Mouse (Mus musculus): ENCODE measurements around the gene Olfr506. TPM values are rescaled to one million over a fixed set of nuclear protein-coding genes. Genes with fewer than 3 reads are reported as not detected.
"Not testable (repeated sequence)": the region's sequence is repeated elsewhere in the genome, so short reads cannot be mapped to it uniquely, and the experiment has no call there.

Olfr506 gene
- not detected in 2 replicates for polyA plus RNA-seq (2015; fragmentation: Nextera tagmentation; extraction: Ambion mirVana)

- H3K9ac ChIP-seq (ENCODE audit: low read depth, low read length), result no peak within 1 kb of the TSS
- H3K36me3 ChIP-seq (ENCODE audit: control insufficient read depth, insufficient read depth, low read length), result no peaks in the 10 kb centered on the region
- H3K4me3 ChIP-seq (ENCODE audit: low read length), result no peak within 1 kb of the TSS
- H3K4me2 ChIP-seq (ENCODE audit: low read depth, low read length), result no peak within 1 kb of the TSS
- no peak for ATAC-seq
- H3K9me3 ChIP-seq (ENCODE audit: control insufficient read depth, low read length), result no peaks in the 10 kb centered on the region
- H3K27ac ChIP-seq (ENCODE audit: low read length), result no peak within 1 kb of the TSS
- H3K27me3 ChIP-seq (replicated peaks; ENCODE audit: control insufficient read depth, insufficient read depth, low read length), result no peaks in the 10 kb centered on the region
- H3K4me1 ChIP-seq (ENCODE audit: control insufficient read depth, insufficient read depth, low read length), result no peaks in the 10 kb centered on the region
These were observed at the start of gene Olfr506 for GRCm38 (mm10) chr7:108610487-108610886. TSS of gene Olfr506 (plus strand) at chr7:108610787.

GRCm38 (mm10) chr7:108565693-108566092, 44.9 kb upstream of the Olfr506 start, which contains the start of gene Olfr504:
TSS of gene Olfr504 (minus strand) at chr7:108565793.
- Histone ChIP-seq H3K9me3 (ENCODE audit: control insufficient read depth, low read length) (no peaks in the 10 kb centered on the region), H3K36me3 (ENCODE audit: control insufficient read depth, insufficient read depth, low read length) (no peaks in the 10 kb centered on the region), H3K4me2 (ENCODE audit: low read depth, low read length) (no peak within 1 kb of the TSS), H3K27ac (ENCODE audit: low read length) (no peak within 1 kb of the TSS), H3K4me1 (ENCODE audit: control insufficient read depth, insufficient read depth, low read length) (no peaks in the 10 kb centered on the region), H3K27me3 (replicated peaks; ENCODE audit: control insufficient read depth, insufficient read depth, low read length) (no peaks in the 10 kb centered on the region), H3K9ac (ENCODE audit: low read depth, low read length) (no peak within 1 kb of the TSS), H3K4me3 (ENCODE audit: low read length) (no peak within 1 kb of the TSS)
- no peak for ATAC-seq
- WGBS, result 82% methylated on average over 1 of the region's 1 CpGs

GRCm38 (mm10) chr7:108589797-108590196, 20.8 kb upstream of the Olfr506 start:
- Histone ChIP-seq H3K27ac (ENCODE audit: low read length) (no peak overlapping the region), H3K36me3 (ENCODE audit: control insufficient read depth, insufficient read depth, low read length) (no peaks in the 10 kb centered on the region), H3K4me1 (ENCODE audit: control insufficient read depth, insufficient read depth, low read length) (no peaks in the 10 kb centered on the region), H3K9me3 (ENCODE audit: control insufficient read depth, low read length) (no peaks in the 10 kb centered on the region), H3K27me3 (replicated peaks; ENCODE audit: control insufficient read depth, insufficient read depth, low read length) (no peaks in the 10 kb centered on the region), H3K9ac (ENCODE audit: low read depth, low read length) (no peak overlapping the region), H3K4me2 (ENCODE audit: low read depth, low read length) (no peak overlapping the region), H3K4me3 (ENCODE audit: low read length) (no peak overlapping the region)
- 100% methylated on average over 1 of the region's 1 CpGs for WGBS
- ATAC-seq, result no peak

GRCm38 (mm10) chr7:108601916-108602315, 8.7 kb upstream of the Olfr506 start:
- H3K27ac ChIP-seq (ENCODE audit: low read length); H3K4me1 ChIP-seq (ENCODE audit: control insufficient read depth, insufficient read depth, low read length); H3K36me3 ChIP-seq (ENCODE audit: control insufficient read depth, insufficient read depth, low read length); H3K4me3 ChIP-seq (ENCODE audit: low read length); H3K27me3 ChIP-seq (replicated peaks; ENCODE audit: control insufficient read depth, insufficient read depth, low read length); ATAC-seq; H3K4me2 ChIP-seq (ENCODE audit: low read depth, low read length); H3K9ac ChIP-seq (ENCODE audit: low read depth, low read length); H3K9me3 ChIP-seq (ENCODE audit: control insufficient read depth, low read length): not testable (repeated sequence)
- WGBS, result 87% methylated on average over 3 of the region's 3 CpGs

- 90% methylated on average over 2 of the region's 2 CpGs for WGBS
- Histone ChIP-seq H3K27me3 (replicated peaks; ENCODE audit: control insufficient read depth, insufficient read depth, low read length) (no peaks in the 10 kb centered on the region), H3K36me3 (ENCODE audit: control insufficient read depth, insufficient read depth, low read length) (no peaks in the 10 kb centered on the region), H3K4me2 (ENCODE audit: low read depth, low read length) (no peak overlapping the region), H3K4me3 (ENCODE audit: low read length) (no peak overlapping the region), H3K4me1 (ENCODE audit: control insufficient read depth, insufficient read depth, low read length) (no peaks in the 10 kb centered on the region), H3K9ac (ENCODE audit: low read depth, low read length) (no peak overlapping the region), H3K9me3 (ENCODE audit: control insufficient read depth, low read length) (no peaks in the 10 kb centered on the region), H3K27ac (ENCODE audit: low read length) (no peak overlapping the region)
- no peak for ATAC-seq
These were observed 3.5 kb downstream of the Olfr506 start for GRCm38 (mm10) chr7:108614110-108614509.

GRCm38 (mm10) chr7:108616781-108617180, 6.2 kb downstream of the Olfr506 start:
- not testable (repeated sequence) for H3K27ac ChIP-seq (ENCODE audit: low read length); H3K4me1 ChIP-seq (ENCODE audit: control insufficient read depth, insufficient read depth, low read length); H3K9ac ChIP-seq (ENCODE audit: low read depth, low read length); H3K4me2 ChIP-seq (ENCODE audit: low read depth, low read length); H3K9me3 ChIP-seq (ENCODE audit: control insufficient read depth, low read length); H3K36me3 ChIP-seq (ENCODE audit: control insufficient read depth, insufficient read depth, low read length); H3K27me3 ChIP-seq (replicated peaks; ENCODE audit: control insufficient read depth, insufficient read depth, low read length); H3K4me3 ChIP-seq (ENCODE audit: low read length)
- 49% methylated on average over 3 of the region's 3 CpGs for WGBS
- ATAC-seq, result peak; percentile 97

- no peak within 1 kb of the TSS for H3K4me3 ChIP-seq (ENCODE audit: low read length)
- no peaks in the 10 kb centered on the region for H3K27me3 ChIP-seq (replicated peaks; ENCODE audit: control insufficient read depth, insufficient read depth, low read length)
- H3K9ac ChIP-seq (ENCODE audit: low read depth, low read length), result no peak within 1 kb of the TSS
- no peak for ATAC-seq
- 73% methylated on average over 2 of the region's 2 CpGs for WGBS
- no peak within 1 kb of the TSS for H3K27ac ChIP-seq (ENCODE audit: low read length)
- H3K4me2 ChIP-seq (ENCODE audit: low read depth, low read length), result no peak within 1 kb of the TSS
- no peaks in the 10 kb centered on the region for H3K36me3 ChIP-seq (ENCODE audit: control insufficient read depth, insufficient read depth, low read length)
- H3K4me1 ChIP-seq (ENCODE audit: control insufficient read depth, insufficient read depth, low read length), result no peaks in the 10 kb centered on the region
- H3K9me3 ChIP-seq (ENCODE audit: control insufficient read depth, low read length), result no peaks in the 10 kb centered on the region
These were observed 10.9 kb downstream of the Olfr506 start, which contains the start of gene Olfr507 for GRCm38 (mm10) chr7:108621514-108621913. TSS of gene Olfr507 (plus strand) at chr7:108621814.

GRCm38 (mm10) chr7:108629694-108630093, 19.1 kb downstream of the Olfr506 start, which contains the start of gene Olfr508:
TSS of gene Olfr508 (plus strand) at chr7:108629994.
- no peaks in the 10 kb centered on the region for H3K27me3 ChIP-seq (replicated peaks; ENCODE audit: control insufficient read depth, insufficient read depth, low read length)
- H3K4me1 ChIP-seq (ENCODE audit: control insufficient read depth, insufficient read depth, low read length), result no peaks in the 10 kb centered on the region
- ATAC-seq, result no peak
- H3K9me3 ChIP-seq (ENCODE audit: control insufficient read depth, low read length), result no peaks in the 10 kb centered on the region
- no peak within 1 kb of the TSS for H3K4me3 ChIP-seq (ENCODE audit: low read length)
- H3K4me2 ChIP-seq (ENCODE audit: low read depth, low read length), result no peak within 1 kb of the TSS
- H3K36me3 ChIP-seq (ENCODE audit: control insufficient read depth, insufficient read depth, low read length), result no peaks in the 10 kb centered on the region
- H3K27ac ChIP-seq (ENCODE audit: low read length), result no peak within 1 kb of the TSS
- no peak within 1 kb of the TSS for H3K9ac ChIP-seq (ENCODE audit: low read depth, low read length)
- WGBS, result 82% methylated on average over 3 of the region's 3 CpGs

- no peaks in the 10 kb centered on the region for H3K9me3 ChIP-seq (ENCODE audit: control insufficient read depth, low read length)
- no peak within 1 kb of the TSS for H3K4me2 ChIP-seq (ENCODE audit: low read depth, low read length)
- H3K4me3 ChIP-seq (ENCODE audit: low read length), result no peak within 1 kb of the TSS
- no peak within 1 kb of the TSS for H3K27ac ChIP-seq (ENCODE audit: low read length)
- no peaks in the 10 kb centered on the region for H3K36me3 ChIP-seq (ENCODE audit: control insufficient read depth, insufficient read depth, low read length)
- no peak within 1 kb of the TSS for H3K9ac ChIP-seq (ENCODE audit: low read depth, low read length)
- H3K27me3 ChIP-seq (replicated peaks; ENCODE audit: control insufficient read depth, insufficient read depth, low read length), result no peaks in the 10 kb centered on the region
- no peaks in the 10 kb centered on the region for H3K4me1 ChIP-seq (ENCODE audit: control insufficient read depth, insufficient read depth, low read length)
- no peak for ATAC-seq
These were observed 41.2 kb downstream of the Olfr506 start, which contains the start of gene Olfr509 for GRCm38 (mm10) chr7:108651806-108652205. TSS of gene Olfr509 (minus strand) at chr7:108651906.

- 88% methylated on average over 3 of the region's 3 CpGs for WGBS
- Histone ChIP-seq H3K4me1 (ENCODE audit: control insufficient read depth, insufficient read depth, low read length) (no peaks in the 10 kb centered on the region), H3K4me3 (ENCODE audit: low read length) (no peak overlapping the region)
These were observed 51.8 kb downstream of the Olfr506 start for GRCm38 (mm10) chr7:108662419-108662818.

More at GRCm38 (mm10) chr7:108662419-108662818, 51.8 kb downstream of the Olfr506 start:
- Histone ChIP-seq H3K36me3 (ENCODE audit: control insufficient read depth, insufficient read depth, low read length) (no peaks in the 10 kb centered on the region), H3K4me2 (ENCODE audit: low read depth, low read length) (no peak overlapping the region), H3K9ac (ENCODE audit: low read depth, low read length) (no peak overlapping the region), H3K27ac (ENCODE audit: low read length) (no peak overlapping the region), H3K9me3 (ENCODE audit: control insufficient read depth, low read length) (no peaks in the 10 kb centered on the region), H3K27me3 (replicated peaks; ENCODE audit: control insufficient read depth, insufficient read depth, low read length) (no peaks in the 10 kb centered on the region)
- no peak for ATAC-seq

Measured in intestine, embryonic 16.5 days (tissue).